Mouse (Mus musculus) intestine, embryonic 16.5 days (tissue): ENCODE measurements around the gene Col25a1. TPM values are rescaled to one million over a fixed set of nuclear protein-coding genes. Genes with fewer than 3 reads are reported as not detected.

Experiments
- ATAC-seq: fragments of 200-750 bp; cut with Nextera tagmentation; 2 replicates; pipeline ENCODE4 v1.8.0; 2017; ENCODE audit warnings: moderate TSS enrichment, moderate library complexity
- H3K27ac ChIP-seq: fragments of 300-500 bp; sonication (generic); 2 replicates; pipeline ENCODE4 v1.5.1; 2014; ENCODE audit warnings: mild to moderate bottlenecking, low read length
- H3K27me3 ChIP-seq: fragments of 300-500 bp; sonication (generic); replicated peaks from 2 replicates; pipeline ENCODE4 v1.6.1; 2014; ENCODE audit warnings: low read length, control low read depth, mixed read lengths; ENCODE audit not compliant: control insufficient read depth, insufficient read depth
- H3K36me3 ChIP-seq: fragments of 300-500 bp; sonication (generic); 2 replicates; pipeline ENCODE4 v1.6.1; 2014; ENCODE audit warnings: low read length, control low read depth; ENCODE audit not compliant: control insufficient read depth, insufficient read depth
- H3K4me1 ChIP-seq: fragments of 300-500 bp; sonication (generic); 2 replicates; pipeline ENCODE4 v1.6.1; 2014; ENCODE audit warnings: low read length, control low read depth, mixed read lengths; ENCODE audit not compliant: control insufficient read depth, insufficient read depth
- H3K4me2 ChIP-seq: fragments of 300-500 bp; sonication (generic); 2 replicates; pipeline ENCODE4 v1.6.1; 2014; ENCODE audit warnings: low read depth, low read length, control low read depth
- H3K4me3 ChIP-seq: fragments of 300-500 bp; sonication (generic); 2 replicates; pipeline ENCODE4 v1.5.1; 2014; ENCODE audit warnings: mild to moderate bottlenecking, low read length
- H3K9ac ChIP-seq: fragments of 300-500 bp; sonication (generic); 2 replicates; pipeline ENCODE4 v1.6.1; 2014; ENCODE audit warnings: low read depth, low read length
- H3K9me3 ChIP-seq: fragments of 300-500 bp; sonication (generic); 2 replicates; pipeline ENCODE4 v1.6.1; 2016; ENCODE audit warnings: low read length, control low read depth; ENCODE audit not compliant: control insufficient read depth
- WGBS: fragments of 180-500 bp; shearing (Covaris S2); extraction: QIAGEN DNeasy Blood & Tissue Kit; methylation state at CpG from one replicate; pipeline ENCODE4 v1.1.7; 2014; 5-methylcytosine and 5-hydroxymethylcytosine counted together
- polyA plus RNA-seq: library from polyadenylated mRNA; unstranded; fragments of >200 nt; fragmentation: Nextera tagmentation; extraction: Ambion mirVana; gene quantifications from 2 replicates; pipeline ENCODE4 v1.2.1, GENCODE M21; 2015

Col25a1 gene
- polyA plus RNA-seq, 1 experiment from 2014 or later: 1.4 TPM

DNA sequence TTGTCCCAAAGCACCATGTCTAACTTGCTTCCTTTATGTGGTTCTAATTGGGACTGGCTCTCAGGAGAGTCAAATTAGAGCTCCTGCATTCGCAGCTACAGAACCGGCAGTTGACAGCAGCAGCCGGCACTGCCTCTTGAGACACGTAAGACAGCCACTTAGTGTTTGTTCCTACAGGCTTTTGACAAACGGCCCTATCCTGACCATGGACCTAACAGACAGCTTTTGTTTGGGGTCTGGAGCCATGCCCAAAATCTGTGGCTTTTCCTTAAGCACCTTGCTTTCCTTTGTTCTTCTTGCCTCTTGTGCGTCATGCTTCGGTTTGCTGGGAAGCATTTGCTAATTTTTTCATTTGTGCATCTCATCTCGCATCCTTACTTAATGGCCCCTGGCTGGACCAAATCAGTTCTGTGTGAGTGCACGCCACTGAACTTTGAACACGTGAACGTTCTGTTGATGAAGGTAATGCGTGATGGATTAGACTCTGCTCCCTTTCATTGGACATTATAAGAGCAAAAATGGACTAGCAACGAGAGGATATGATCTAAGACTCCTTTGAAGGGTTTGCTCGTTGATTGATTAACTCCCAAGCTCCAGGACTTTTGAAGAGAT is 179.5 kb downstream of the Col25a1 start:
- no peaks in the 10 kb centered on the region for H3K9me3 ChIP-seq
- H3K9ac ChIP-seq: no peak overlapping the region
- no peak overlapping the region for H3K27ac ChIP-seq
- no peak for ATAC-seq
- H3K4me1 ChIP-seq: no peaks in the 10 kb centered on the region
- WGBS: 60% methylated on average over 14 of the region's 14 CpGs
- H3K36me3 ChIP-seq: no peaks in the 10 kb centered on the region
- H3K27me3 ChIP-seq: no peaks in the 10 kb centered on the region
- no peak overlapping the region for H3K4me2 ChIP-seq
- H3K4me3 ChIP-seq: no peak overlapping the region

GRCm38 (mm10) chr3:130313246-130313645 is 181.9 kb downstream of the Col25a1 start:
- H3K27me3 ChIP-seq: no peaks in the 10 kb centered on the region

GRCm38 (mm10) chr3:130327039-130328015 is 196.0 kb downstream of the Col25a1 start:
- Histone ChIP-seq H3K27me3 (no peaks in the 10 kb centered on the region), H3K9ac (no peak overlapping the region), H3K4me3 (no peak overlapping the region), H3K4me2 (no peak overlapping the region), H3K4me1 (no peaks in the 10 kb centered on the region), H3K9me3 (no peaks in the 10 kb centered on the region), H3K36me3 (no peaks in the 10 kb centered on the region), H3K27ac (no peak overlapping the region)
- 71% methylated on average over 13 of the region's 13 CpGs for WGBS
- ATAC-seq: no peak

More at GRCm38 (mm10) chr3:130313246-130313645, 181.9 kb downstream of the Col25a1 start:
- H3K36me3 ChIP-seq: no peaks in the 10 kb centered on the region
- H3K9ac ChIP-seq: no peak overlapping the region
- no peaks in the 10 kb centered on the region for H3K4me1 ChIP-seq
- H3K9me3 ChIP-seq: no peaks in the 10 kb centered on the region
- H3K4me3 ChIP-seq: no peak overlapping the region
- no peak overlapping the region for H3K27ac ChIP-seq
- WGBS: 66% methylated on average over 6 of the region's 6 CpGs
- H3K4me2 ChIP-seq: no peak overlapping the region
- no peak for ATAC-seq

DNA sequence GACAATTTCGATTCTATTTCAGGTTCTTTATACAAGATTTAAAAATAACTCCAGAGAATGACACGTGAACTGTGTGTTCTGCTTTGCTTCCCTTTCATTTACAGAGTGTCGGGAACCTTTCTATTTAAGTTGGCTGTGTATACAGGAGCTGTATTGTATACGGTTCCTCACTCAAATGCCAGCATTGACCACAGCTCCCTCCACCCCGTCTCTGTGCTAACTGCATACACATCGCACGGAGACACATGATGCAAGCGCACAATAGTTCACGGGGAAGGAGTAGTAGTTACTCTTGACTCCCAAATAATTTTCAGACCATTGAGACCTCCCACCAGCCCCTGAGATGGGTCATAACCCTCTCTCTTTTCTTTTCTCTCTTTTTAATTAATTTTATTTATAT is 197.6 kb downstream of the Col25a1 start:
- no peaks in the 10 kb centered on the region for H3K36me3 ChIP-seq
- H3K4me1 ChIP-seq: no peaks in the 10 kb centered on the region
- 84% methylated on average over 9 of the region's 9 CpGs for WGBS
- no peaks in the 10 kb centered on the region for H3K27me3 ChIP-seq
- ATAC-seq: no peak
- H3K4me2 ChIP-seq: no peak overlapping the region
- H3K9ac ChIP-seq: no peak overlapping the region
- no peak overlapping the region for H3K4me3 ChIP-seq
- H3K9me3 ChIP-seq: no peaks in the 10 kb centered on the region
- no peak overlapping the region for H3K27ac ChIP-seq

DNA sequence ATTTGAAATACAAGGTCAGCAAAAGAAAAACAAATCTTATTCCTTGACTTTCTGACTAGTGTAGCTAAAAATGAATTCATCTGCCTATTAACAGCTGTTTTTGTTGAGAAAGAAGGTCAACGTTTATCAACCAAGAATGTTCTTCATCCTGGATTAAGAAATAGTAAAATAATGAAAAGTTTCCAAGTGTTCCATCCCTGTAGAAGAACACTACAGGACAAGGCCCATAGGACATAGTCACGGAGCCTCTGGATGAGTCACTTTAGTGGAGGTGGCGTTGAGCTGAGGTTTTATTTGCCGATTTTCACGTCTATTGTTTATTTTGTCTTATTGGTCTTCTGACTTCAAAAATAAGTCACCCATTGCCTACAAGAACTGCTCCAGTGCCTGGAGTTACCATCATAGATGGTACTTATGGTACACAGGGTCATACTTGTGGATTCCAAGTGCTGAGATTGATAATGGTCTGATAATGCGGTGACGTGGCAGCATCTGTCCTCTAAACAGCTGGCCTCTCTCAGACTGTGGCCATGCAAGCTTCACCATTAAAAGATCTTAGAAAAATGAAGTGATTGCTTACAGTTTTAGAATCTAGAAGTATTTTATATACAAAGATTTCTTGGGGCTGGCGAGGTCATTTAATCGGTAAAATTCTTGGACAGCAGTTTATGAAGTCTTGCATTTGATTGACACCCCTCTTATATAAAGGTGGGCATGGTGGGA is 198.7 kb downstream of the Col25a1 start:
- Histone ChIP-seq H3K4me2 (no peak overlapping the region), H3K36me3 (no peaks in the 10 kb centered on the region), H3K27me3 (no peaks in the 10 kb centered on the region), H3K9me3 (no peaks in the 10 kb centered on the region), H3K4me3 (no peak overlapping the region), H3K4me1 (no peaks in the 10 kb centered on the region), H3K27ac (no peak overlapping the region), H3K9ac (no peak overlapping the region)
- 78% methylated on average over 9 of the region's 9 CpGs for whole genome bisulfite sequencing
- no peak for ATAC-seq

DNA sequence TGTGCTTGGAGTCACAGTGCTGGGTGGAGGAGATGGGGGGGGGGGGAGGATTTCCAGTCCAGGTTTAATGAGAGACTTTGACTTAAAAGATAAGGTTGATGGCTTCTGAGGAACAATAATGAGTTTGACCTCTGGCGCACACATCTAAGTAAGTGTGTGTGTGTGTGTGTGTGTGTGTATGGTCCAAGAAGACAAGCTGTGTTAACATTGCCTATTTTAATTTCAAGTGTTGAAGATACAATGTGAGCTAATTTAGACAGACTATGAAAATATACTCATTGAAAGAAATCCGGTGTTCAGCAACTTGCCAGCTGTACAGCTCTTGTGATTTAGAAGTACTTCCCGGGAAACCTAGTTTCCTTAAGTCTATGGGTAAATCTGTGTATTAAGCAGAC is 199.3 kb downstream of the Col25a1 start:
- no peak for ATAC-seq
- Histone ChIP-seq H3K36me3 (no peaks in the 10 kb centered on the region), H3K4me2 (no peak overlapping the region), H3K27ac (no peak overlapping the region), H3K9ac (no peak overlapping the region), H3K4me3 (no peak overlapping the region), H3K4me1 (no peaks in the 10 kb centered on the region), H3K27me3 (no peaks in the 10 kb centered on the region), H3K9me3 (no peaks in the 10 kb centered on the region)
- 80% methylated on average over 3 of the region's 3 CpGs for WGBS

DNA sequence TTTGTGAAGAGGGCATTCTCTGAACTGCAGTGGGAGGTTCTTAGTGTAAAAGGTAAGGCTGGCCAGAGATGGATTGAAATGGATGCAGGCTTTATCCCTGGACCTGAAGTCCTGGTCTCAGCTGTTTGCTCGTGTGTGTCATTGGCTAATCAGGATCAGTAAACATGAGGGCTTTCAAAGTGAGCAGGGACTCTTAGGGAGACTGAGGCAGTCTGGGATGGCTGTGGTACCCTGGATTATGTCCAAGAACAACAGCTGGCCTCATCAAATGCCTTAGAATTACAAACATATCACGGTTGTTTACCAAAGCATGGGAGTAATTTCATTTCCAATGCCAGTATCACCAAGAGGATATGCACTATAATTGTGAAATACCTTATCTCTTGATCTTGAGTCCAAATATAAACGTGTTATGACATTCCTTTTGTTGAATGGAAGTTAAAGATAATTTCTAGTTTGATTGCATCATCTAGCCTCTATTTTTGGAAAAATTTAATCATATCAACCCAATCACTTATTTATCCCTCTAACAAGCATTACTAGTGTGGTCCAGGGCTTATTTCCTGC is 201.1 kb downstream of the Col25a1 start:
- no peak overlapping the region for H3K27ac ChIP-seq
- H3K36me3 ChIP-seq: no peaks in the 10 kb centered on the region
- no peak overlapping the region for H3K9ac ChIP-seq
- H3K4me2 ChIP-seq: no peak overlapping the region
- no peak overlapping the region for H3K4me3 ChIP-seq
- H3K9me3 ChIP-seq: no peaks in the 10 kb centered on the region
- H3K4me1 ChIP-seq: no peaks in the 10 kb centered on the region
- WGBS: 46% methylated on average over 3 of the region's 3 CpGs
- no peak for ATAC-seq
- H3K27me3 ChIP-seq: no peaks in the 10 kb centered on the region

DNA sequence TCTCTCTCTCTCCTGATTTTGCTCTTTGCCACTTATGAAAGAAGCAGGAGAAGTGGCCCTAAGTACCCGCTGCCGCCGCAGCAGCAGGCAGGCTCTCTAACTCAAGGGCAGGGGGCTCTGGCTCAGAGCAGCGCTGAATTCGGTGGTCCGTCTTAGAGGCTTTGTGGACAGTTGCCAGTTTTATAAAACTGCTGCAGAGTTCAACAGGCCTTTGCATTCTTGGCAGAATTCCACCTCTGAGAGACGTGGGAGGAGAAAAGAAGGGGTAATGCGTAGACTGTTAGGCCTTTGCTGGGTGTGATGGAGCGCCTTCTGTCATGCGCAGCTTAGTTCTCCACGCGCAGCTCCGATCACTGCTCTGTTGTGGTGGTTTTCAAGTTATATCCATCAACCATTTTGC is 206.6 kb downstream of the Col25a1 start:
- peak overlapping the region; percentile 48; the same call in 1 of the 2 replicates for H3K4me2 ChIP-seq
- H3K9me3 ChIP-seq: no peaks in the 10 kb centered on the region
- peak; percentile 90 for ATAC-seq
- no peaks in the 10 kb centered on the region for H3K36me3 ChIP-seq
- no peak overlapping the region for H3K4me3 ChIP-seq
- 42% methylated on average over 13 of the region's 13 CpGs for WGBS
- no peak overlapping the region for H3K9ac ChIP-seq
- H3K27me3 ChIP-seq: no peaks in the 10 kb centered on the region
- 0 out of 2 replicates have a peak, but pooled peaks cover 2% of the 10 kb centered on the region for H3K4me1 ChIP-seq
- peak overlapping the region; percentile 70; the same call in 1 of the 2 replicates for H3K27ac ChIP-seq

- no peaks in the 10 kb centered on the region for H3K27me3 ChIP-seq
- no peak for ATAC-seq
- WGBS: 35% methylated on average over 3 of the region's 3 CpGs
- no peaks in the 10 kb centered on the region for H3K36me3 ChIP-seq
- H3K9me3 ChIP-seq: no peaks in the 10 kb centered on the region
- H3K4me3 ChIP-seq: no peak overlapping the region
- H3K4me1 ChIP-seq: 0 out of 2 replicates have a peak, but pooled peaks cover 2% of the 10 kb centered on the region
- no peak overlapping the region for H3K27ac ChIP-seq
- no peak overlapping the region for H3K9ac ChIP-seq
- H3K4me2 ChIP-seq: no peak overlapping the region
Observed at GRCm38 (mm10) chr3:130338371-130338770, 207.1 kb downstream of the Col25a1 start.
